Comparison of ENCODE assay signal across 8 mouse cellular contexts in genomic region chr7:12835779-12836178, GRCm38 (mm10). TPM values are rescaled to one million over a fixed set of nuclear protein-coding genes. Genes with fewer than 3 reads are reported as not detected.
A peak's percentile ranks its signal among the peaks of the same experiment; 100 is the strongest.
DNase-seq lines count a peak whose midpoint lies in the region; ATAC-seq lines count a peak whose summit lies in the region.

No protein-coding gene starts in this region.

- 94% methylated on average over 4 of the region's 4 CpGs for WGBS in kidney, embryonic 16.5 days
- 97% methylated on average over 4 of the region's 4 CpGs for WGBS in embryonic facial prominence, embryonic 10.5 days
- 100% methylated on average over 4 of the region's 4 CpGs for WGBS in midbrain, embryonic 16.5 days

- H3K4me2 ChIP-seq in kidney, embryonic 16.5 days (replicated peaks; ENCODE audit: low read depth, low read length), result peak overlapping the region; percentile 68
- peak overlapping the region; percentile 74 for H3K4me2 ChIP-seq in midbrain, embryonic 16.5 days (ENCODE audit: low read length)

- no peak overlapping the region for H3K9ac ChIP-seq in kidney, embryonic 16.5 days (replicated peaks; ENCODE audit: low read length)
- H3K9ac ChIP-seq in midbrain, embryonic 16.5 days (ENCODE audit: low read depth, low read length), result no peak overlapping the region

- no peak overlapping the region for H3K27ac ChIP-seq in kidney, embryonic 16.5 days (ENCODE audit: low read length)
- H3K27ac ChIP-seq in embryonic facial prominence, embryonic 10.5 days (replicated peaks), result no peak overlapping the region
- no peak overlapping the region for H3K27ac ChIP-seq in midbrain, embryonic 16.5 days (ENCODE audit: low read length)

- no peak for DNase-seq in kidney, postnatal 10 days
- DNase-seq in embryonic facial prominence, embryonic 10.5 days (ENCODE audit: low spot score), result no peak
- peak; percentile 10 for DNase-seq in induced T-regulatory cell, adult 2 months (ENCODE audit: low read depth)
- DNase-seq in cerebellum, adult 9-10 months, result no peak
- DNase-seq in gastrocnemius, postnatal 25 days, result no peak

- no peaks in the 10 kb centered on the region for H3K27me3 ChIP-seq in kidney, embryonic 16.5 days (ENCODE audit: insufficient read depth, low read length)
- no peaks in the 10 kb centered on the region for H3K27me3 ChIP-seq in embryonic facial prominence, embryonic 10.5 days (replicated peaks; ENCODE audit: low read depth, poor library complexity, severe bottlenecking)
- no peaks in the 10 kb centered on the region for H3K27me3 ChIP-seq in midbrain, embryonic 16.5 days (ENCODE audit: control insufficient read depth, insufficient read depth, low read depth, low read length)

- H3K9me3 ChIP-seq in kidney, embryonic 16.5 days (ENCODE audit: low read length), result peaks cover 42% of the 10 kb centered on the region
- peaks cover 60% of the 10 kb centered on the region for H3K9me3 ChIP-seq in embryonic facial prominence, embryonic 10.5 days
- peaks cover 13% of the 10 kb centered on the region for H3K9me3 ChIP-seq in midbrain, embryonic 16.5 days (replicated peaks; ENCODE audit: control insufficient read depth, low read length, poor library complexity, severe bottlenecking)

- H3K4me3 ChIP-seq in kidney, embryonic 16.5 days (ENCODE audit: low read length), result peak overlapping the region; percentile 66
- H3K4me3 ChIP-seq in embryonic facial prominence, embryonic 10.5 days, result peak overlapping the region; percentile 66
- H3K4me3 ChIP-seq in midbrain, embryonic 16.5 days (ENCODE audit: low read depth, low read length), result peak overlapping the region; percentile 65

- peaks cover 49% of the 10 kb centered on the region for H3K36me3 ChIP-seq in kidney, embryonic 16.5 days (ENCODE audit: insufficient read depth, low read length)
- peaks cover 49% of the 10 kb centered on the region for H3K36me3 ChIP-seq in embryonic facial prominence, embryonic 10.5 days (replicated peaks)
- peaks cover 36% of the 10 kb centered on the region for H3K36me3 ChIP-seq in midbrain, embryonic 16.5 days (ENCODE audit: control insufficient read depth, insufficient read depth, low read length)

- no peaks in the 10 kb centered on the region for H3K4me1 ChIP-seq in kidney, embryonic 16.5 days (ENCODE audit: insufficient read depth, low read length)
- no peaks in the 10 kb centered on the region for H3K4me1 ChIP-seq in embryonic facial prominence, embryonic 10.5 days
- H3K4me1 ChIP-seq in midbrain, embryonic 16.5 days (ENCODE audit: control insufficient read depth, insufficient read depth, low read length), result peaks cover 4% of the 10 kb centered on the region; the same call in 1 of the 2 replicates

- ATAC-seq in kidney, embryonic 16.5 days (ENCODE audit: low FRiP score, low TSS enrichment), result no peak
- ATAC-seq in midbrain, embryonic 16.5 days, result no peak
- no peak for ATAC-seq in monocyte, adult 5-6 weeks (replicated peaks; ENCODE audit: insufficient number of reproducible peaks, low FRiP score, low TSS enrichment, poor library complexity, severe bottlenecking)

RNA-seq across cellular contexts. Expression of gene Zfp110, which starts 1.2 kb away (rescaled TPM):
- polyA plus RNA-seq in kidney, embryonic 16.5 days (2015; fragmentation: Nextera tagmentation; extraction: Ambion mirVana), result 36.0 and 38.8 TPM in 2 replicates
- 31.6 and 33.0 TPM in 2 replicates for polyA plus RNA-seq in embryonic facial prominence, embryonic 10.5 days (2016; fragmentation: Nextera tagmentation; extraction: Ambion mirVana)
- polyA plus RNA-seq in midbrain, embryonic 16.5 days (2015; fragmentation: Nextera tagmentation; extraction: Ambion mirVana), result 30.1 and 30.6 TPM in 2 replicates
- total RNA-seq in gastrocnemius, postnatal 25 days (2021), result 10 to 100 TPM in 1 of 2 experiments, 1 to 10 TPM in 1; 8.9 to 10.3 TPM
- total RNA-seq in monocyte, adult 5-6 weeks (2017), result 95.8 to 106 TPM (median 102 TPM) in 3 replicates

RNA-seq across cellular contexts. Expression of gene Zfp329, which starts 17.1 kb away (rescaled TPM):
- polyA plus RNA-seq in kidney, embryonic 16.5 days (2015; fragmentation: Nextera tagmentation; extraction: Ambion mirVana), result 13.6 and 17.5 TPM in 2 replicates
- 16.1 and 20.4 TPM in 2 replicates for polyA plus RNA-seq in embryonic facial prominence, embryonic 10.5 days (2016; fragmentation: Nextera tagmentation; extraction: Ambion mirVana)
- polyA plus RNA-seq in midbrain, embryonic 16.5 days (2015; fragmentation: Nextera tagmentation; extraction: Ambion mirVana), result 32.6 and 33.9 TPM in 2 replicates
- total RNA-seq in gastrocnemius, postnatal 25 days (2021), result 1 to 10 TPM; 3.7 to 4.6 TPM
- 10.1 to 23.3 TPM (median 10.4 TPM) in 3 replicates for total RNA-seq in monocyte, adult 5-6 weeks (2017)

RNA-seq across cellular contexts. Expression of gene Zscan18, which starts 32.3 kb away (rescaled TPM):
- polyA plus RNA-seq in kidney, embryonic 16.5 days (2015; fragmentation: Nextera tagmentation; extraction: Ambion mirVana), result 9.0 and 9.9 TPM in 2 replicates
- polyA plus RNA-seq in embryonic facial prominence, embryonic 10.5 days (2016; fragmentation: Nextera tagmentation; extraction: Ambion mirVana), result 14.5 and 15.0 TPM in 2 replicates
- polyA plus RNA-seq in midbrain, embryonic 16.5 days (2015; fragmentation: Nextera tagmentation; extraction: Ambion mirVana), result 39.1 and 44.4 TPM in 2 replicates
- total RNA-seq in gastrocnemius, postnatal 25 days (2021), result 1 to 10 TPM; 1.4 to 1.6 TPM
- 0.19 to 1.6 TPM (median 0.53 TPM) in 3 replicates for total RNA-seq in monocyte, adult 5-6 weeks (2017)

RNA-seq across cellular contexts. Expression of gene Zfp128, which starts 45.2 kb away (rescaled TPM):
- 4.2 and 5.0 TPM in 2 replicates for polyA plus RNA-seq in kidney, embryonic 16.5 days (2015; fragmentation: Nextera tagmentation; extraction: Ambion mirVana)
- 5.7 and 6.6 TPM in 2 replicates for polyA plus RNA-seq in embryonic facial prominence, embryonic 10.5 days (2016; fragmentation: Nextera tagmentation; extraction: Ambion mirVana)
- polyA plus RNA-seq in midbrain, embryonic 16.5 days (2015; fragmentation: Nextera tagmentation; extraction: Ambion mirVana), result 8.2 and 8.7 TPM in 2 replicates
- total RNA-seq in gastrocnemius, postnatal 25 days (2021), result 1 to 10 TPM; 2.4 TPM
- total RNA-seq in monocyte, adult 5-6 weeks (2017), result 1.6 to 4.2 TPM (median 2.4 TPM) in 3 replicates
